Mouse (Mus musculus) ES-E14 (cell line): ENCODE data around the gene Traf3ip1.

Experiments
- CHD2 ChIP-seq: IDR thresholded peaks from 2 replicates; pipeline ENCODE4 v1.6.1; 2014; ENCODE audit warnings: mild to moderate bottlenecking, low read depth, low read length, inconsistent platforms
- MAFK ChIP-seq: IDR thresholded peaks from 2 replicates; pipeline ENCODE4 v1.6.1; 2014; ENCODE audit warnings: mild to moderate bottlenecking, low read depth, low read length, inconsistent platforms; ENCODE audit not compliant: insufficient read depth

- TF ChIP-seq MAFK (no peak), CHD2 (peak; percentile 91)
Observed at GRCm38 (mm10) chr1:91459059-91459809, 35.2 kb upstream of the Traf3ip1 start, which contains the start of gene Per2.
